Mouse (Mus musculus) brain, embryonic 14.5 days (tissue): ENCODE results near the gene Ttc17. TPM values are rescaled to one million over a fixed set of nuclear protein-coding genes. Genes with fewer than 3 reads are reported as not detected.

Experiments used
- DNase-seq: peaks from one replicate; pipeline ENCODE4 v3.0.0-alpha.2; 2011; ENCODE audit warnings: low read depth
- CTCF ChIP-seq: fragments of 200-500 bp; IDR thresholded peaks from 2 replicates; pipeline ENCODE4 v1.5.1; 2012; ENCODE audit warnings: inconsistent platforms, mild to moderate bottlenecking, moderate library complexity, borderline replicate concordance; ENCODE audit not compliant: insufficient read depth, insufficient read length; ENCODE audit errors: extremely low read depth
- POLR2A ChIP-seq: fragments of 200-500 bp; IDR thresholded peaks from 2 replicates; pipeline ENCODE4 v1.6.1; 2012; ENCODE audit warnings: mild to moderate bottlenecking, inconsistent platforms, borderline replicate concordance; ENCODE audit not compliant: poor library complexity, insufficient read depth, insufficient read length, severe bottlenecking; ENCODE audit errors: extremely low read depth
- polyA plus RNA-seq: library from polyadenylated mRNA; depleted of rRNA; stranded (reverse); fragments of >200 nt; gene quantifications from 2 replicates; pipeline ENCODE4 v1.2.3, GENCODE M21; 2012

The Ttc17 gene
- polyA plus RNA-seq, 1 experiment, result 28.5 TPM

DNA sequence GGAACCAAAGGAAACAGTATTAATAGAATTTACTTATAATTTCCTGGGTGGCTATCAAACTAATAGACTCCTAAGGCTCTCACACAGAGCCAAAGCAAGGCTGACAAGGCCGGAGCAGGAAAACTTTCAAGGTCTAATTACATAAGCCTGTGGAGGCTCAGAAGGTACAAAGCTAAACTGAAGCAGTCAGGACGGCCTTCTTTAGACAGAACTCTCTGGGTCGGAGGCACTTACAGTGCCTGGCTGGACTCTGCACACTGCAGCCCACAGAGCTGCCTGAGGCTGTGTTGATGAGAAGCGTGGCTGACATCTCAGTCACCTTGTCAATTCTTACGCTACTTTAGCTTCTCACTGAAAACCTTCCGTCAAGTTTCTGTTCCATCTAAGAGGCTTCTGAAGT lies 42.7 kb downstream of the Ttc17 start:
- DNase-seq, result no peak
- TF ChIP-seq CTCF, result no peak
- no peak for TF ChIP-seq POLR2A

DNA sequence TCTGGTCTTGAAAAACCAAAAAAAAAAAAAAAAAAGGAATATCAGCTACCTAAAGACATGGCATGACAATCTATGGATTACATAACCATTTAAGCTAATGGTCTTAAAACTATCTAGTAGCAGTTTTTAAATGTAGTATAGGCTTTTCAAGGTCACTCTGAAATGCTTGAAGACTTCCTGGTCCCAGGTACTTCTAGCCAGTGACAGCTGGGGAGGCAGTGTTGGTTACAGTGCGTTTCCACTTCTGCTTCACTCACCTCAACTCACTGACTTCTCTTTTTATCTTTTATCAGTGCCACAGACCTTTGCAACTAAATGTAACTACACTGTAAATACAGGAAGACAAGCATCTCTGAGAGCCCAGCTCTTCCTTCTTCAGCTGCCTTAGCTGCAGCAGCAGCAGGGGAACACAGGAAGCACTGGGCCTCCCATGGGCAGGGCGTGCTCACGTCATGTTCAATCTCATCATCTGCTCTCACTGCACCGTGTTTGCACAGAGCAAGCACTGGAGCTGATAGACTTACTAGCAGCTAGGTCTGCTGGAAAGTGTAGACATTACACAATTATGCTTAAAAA lies 46.0 kb downstream of the Ttc17 start:
- DNase-seq, result no peak
- TF ChIP-seq CTCF (no peak), POLR2A (no peak)

DNA sequence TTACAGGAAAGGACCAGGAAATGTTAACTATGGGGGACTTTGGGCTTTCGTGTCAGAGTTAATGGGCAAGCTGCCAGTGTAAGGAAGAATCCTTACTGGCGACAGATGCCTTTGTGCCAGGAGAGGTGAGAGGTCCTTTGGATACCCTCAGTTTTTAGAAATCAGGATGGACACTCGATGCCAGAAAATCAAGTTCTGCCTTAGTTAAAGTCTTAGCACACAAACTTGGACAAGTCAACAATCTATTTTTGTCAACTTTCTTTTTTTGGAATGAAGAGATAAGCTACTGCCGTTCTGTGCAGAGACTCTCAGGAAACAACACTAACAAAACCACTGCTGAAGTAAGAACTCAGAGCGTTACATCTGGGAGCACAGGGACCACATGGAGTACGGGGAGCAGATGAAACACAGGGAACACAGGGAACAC lies 58.3 kb downstream of the Ttc17 start:
- no peak for DNase-seq
- TF ChIP-seq CTCF (no peak), POLR2A (no peak)

DNA sequence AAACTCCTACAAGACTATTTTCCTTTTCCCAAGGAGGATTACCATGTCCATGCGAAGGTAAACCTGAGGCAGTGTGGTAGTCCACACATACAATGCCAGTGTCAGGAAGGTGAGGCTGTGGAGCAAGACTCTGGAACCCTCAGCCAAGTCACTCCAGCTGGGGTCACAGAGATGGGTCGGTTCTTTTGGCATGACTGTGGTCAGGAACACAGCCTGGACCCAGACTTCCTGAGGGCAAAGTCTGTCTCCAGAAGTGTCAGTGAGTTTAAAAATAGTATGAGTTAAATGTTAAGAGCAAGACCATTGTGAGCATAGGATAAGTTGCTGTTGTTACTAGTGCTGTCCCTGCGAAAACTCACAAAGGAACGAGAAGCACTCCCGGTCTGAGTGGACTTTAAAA lies 59.7 kb downstream of the Ttc17 start:
- no peak for DNase-seq
- TF ChIP-seq CTCF (no peak), POLR2A (no peak)

DNA sequence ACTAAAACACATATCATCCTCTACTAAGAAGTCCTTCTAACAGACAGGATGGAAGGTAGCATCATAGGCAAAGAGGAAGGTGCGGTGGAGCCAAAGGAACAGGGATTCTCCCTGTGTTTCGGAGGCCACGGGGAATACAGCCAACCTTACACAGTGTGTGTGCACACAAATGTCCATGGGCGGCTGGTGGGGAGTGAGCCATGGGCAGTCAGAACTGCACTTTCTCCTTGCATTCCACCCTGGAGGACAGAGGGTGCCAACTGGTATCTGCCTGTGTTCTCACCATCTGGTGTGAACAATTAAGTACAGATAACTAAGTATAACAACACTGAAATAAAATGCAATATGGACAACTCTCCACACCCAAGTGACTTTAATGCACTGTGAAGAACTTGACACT lies 61.9 kb downstream of the Ttc17 start:
- TF ChIP-seq POLR2A, result no peak
- no peak for TF ChIP-seq CTCF

DNA sequence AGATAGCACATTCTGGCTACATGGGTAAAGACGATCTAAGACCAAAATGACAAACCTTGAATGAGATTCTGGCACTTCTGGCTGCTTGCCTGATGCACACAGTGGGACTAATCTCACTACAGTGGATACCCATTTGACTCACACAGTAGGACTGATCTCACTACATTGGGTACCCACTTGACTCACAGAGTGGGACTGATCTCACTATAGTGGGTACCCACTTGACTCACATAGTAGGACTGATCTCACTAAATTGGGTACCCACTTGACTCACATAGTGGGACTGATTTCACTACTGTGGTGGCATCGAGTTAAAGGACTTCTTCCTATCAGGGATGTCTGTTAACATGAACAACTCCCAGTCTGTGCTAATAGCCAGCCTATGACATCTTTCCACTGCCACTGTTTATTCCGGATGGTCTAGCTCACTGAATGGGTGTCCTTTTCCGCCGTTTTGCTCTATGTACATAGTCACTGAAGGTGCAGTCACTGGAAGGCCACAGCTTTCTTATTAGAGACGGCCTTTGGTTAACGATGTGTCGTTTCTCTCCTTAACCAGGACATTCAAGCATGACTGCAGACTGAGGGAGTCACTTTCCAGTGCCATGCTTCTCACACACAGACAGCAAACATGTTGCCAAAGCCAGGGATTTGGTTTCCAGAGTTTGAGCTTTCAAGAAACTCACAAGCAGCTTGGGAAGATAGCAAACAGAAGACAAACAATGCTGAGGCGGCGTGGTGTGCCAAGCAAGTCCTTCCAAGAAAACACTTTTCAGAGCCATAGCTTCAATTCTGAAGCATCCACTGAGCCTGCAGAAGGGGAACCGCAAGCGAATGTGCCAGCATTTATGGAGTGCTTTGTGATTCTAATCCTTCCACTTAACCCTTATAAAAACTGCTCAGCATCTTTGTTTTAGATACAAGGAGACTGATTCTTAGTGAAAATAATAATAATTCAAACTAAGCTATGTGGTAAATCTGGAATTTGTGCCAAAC lies 62.9 kb downstream of the Ttc17 start:
- DNase-seq, result peak; percentile 85
- no peak for TF ChIP-seq POLR2A
- no peak for TF ChIP-seq CTCF

More for the DNA sequence above, 61.9 kb downstream of the Ttc17 start:
- peak; percentile 4 for DNase-seq

- TF ChIP-seq CTCF, result no peak
- TF ChIP-seq POLR2A, result no peak
- DNase-seq, result peak; percentile 44
Observed at GRCm38 (mm10) chr2:94340769-94341168, 65.7 kb downstream of the Ttc17 start.

DNA sequence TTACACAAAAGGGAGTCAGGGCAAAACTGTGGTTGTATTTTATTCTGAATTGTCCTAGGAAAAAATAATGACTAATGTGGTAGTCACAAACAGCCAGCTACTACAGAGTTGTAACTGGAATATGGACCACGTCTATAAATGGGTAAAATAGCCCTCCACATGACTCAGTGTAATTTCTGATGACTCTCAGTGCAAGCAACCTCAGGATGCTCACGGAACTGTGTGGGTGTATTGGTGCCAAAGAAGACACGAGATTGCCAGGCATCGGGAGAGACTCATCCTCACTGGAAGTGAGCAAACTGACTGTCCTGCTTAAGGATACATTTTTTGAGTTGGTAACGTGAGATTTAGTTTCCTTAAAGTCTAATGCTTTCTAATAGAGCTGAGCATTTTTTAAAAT lies 67.0 kb downstream of the Ttc17 start:
- TF ChIP-seq POLR2A (no peak), CTCF (no peak)
- no peak for DNase-seq

DNA sequence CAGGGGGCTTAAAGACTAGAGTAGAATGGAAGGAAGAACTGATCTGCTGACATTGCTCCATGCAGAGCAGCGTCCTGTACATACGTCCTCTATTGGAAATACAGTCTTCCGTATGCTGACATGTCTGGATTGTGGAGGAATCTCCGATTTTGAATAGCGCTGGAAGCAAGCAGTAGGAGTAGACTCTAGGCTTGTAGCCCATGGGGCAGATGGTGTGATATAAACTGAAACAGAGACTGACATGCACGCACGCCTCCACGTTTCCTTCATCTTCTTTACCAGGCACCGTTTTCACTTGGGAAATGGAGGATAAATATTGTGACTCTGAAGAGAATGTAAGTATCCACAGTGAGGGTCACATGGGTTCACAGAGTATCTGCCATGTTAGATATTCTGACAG lies 70.2 kb downstream of the Ttc17 start:
- TF ChIP-seq POLR2A (no peak), CTCF (no peak)

GRCm38 (mm10) chr2:94334742-94335046 lies 71.8 kb downstream of the Ttc17 start:
- no peak for DNase-seq

More for the DNA sequence above, 70.2 kb downstream of the Ttc17 start:
- peak; percentile 71 for DNase-seq

DNA sequence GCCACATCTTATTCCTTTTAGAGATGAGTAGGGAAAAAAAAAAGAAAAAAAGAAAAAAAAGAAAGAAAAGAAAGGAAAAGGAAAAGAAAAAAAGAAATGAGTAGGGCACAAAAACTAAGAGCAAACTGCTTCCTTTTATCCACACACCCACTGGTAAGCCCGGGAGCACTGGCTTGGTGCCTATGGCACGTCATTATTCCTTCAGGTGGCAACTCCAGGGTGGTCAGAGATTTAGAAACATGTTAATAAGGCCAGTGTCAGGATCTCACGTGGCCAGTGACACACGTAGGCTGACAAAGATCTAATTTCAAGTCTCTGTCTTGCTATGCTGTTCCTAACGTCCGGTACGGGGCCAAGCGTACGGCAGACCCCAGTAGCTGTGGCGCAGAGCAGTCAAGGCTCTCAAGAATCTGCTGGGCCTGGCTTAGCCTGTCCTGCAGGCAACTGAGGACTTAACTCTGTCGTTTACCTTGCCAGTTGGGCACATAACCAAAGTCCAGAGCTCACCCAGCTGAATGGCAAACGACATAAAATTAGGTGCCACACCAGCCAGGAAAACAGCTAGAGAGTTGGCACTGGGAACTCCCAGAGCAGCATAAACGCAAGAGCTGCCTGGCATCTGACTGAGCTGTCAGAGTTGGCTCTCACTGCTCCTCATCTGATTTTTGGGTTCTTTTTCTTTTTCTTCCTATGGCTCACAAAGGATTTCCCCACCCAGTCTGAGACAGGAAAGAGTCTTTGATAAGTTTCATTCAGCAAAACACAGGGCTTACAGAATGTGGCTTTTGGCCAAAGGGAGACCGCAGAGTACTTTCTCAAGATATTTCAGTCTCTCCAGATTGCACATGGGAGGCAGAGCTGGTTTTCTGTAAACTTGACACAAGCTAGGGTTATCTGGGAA lies 72.4 kb downstream of the Ttc17 start:
- peak; percentile 71 for DNase-seq
- TF ChIP-seq CTCF (no peak), POLR2A (no peak)

More at GRCm38 (mm10) chr2:94334742-94335046, 71.8 kb downstream of the Ttc17 start:
- TF ChIP-seq CTCF (no peak), POLR2A (no peak)

DNA sequence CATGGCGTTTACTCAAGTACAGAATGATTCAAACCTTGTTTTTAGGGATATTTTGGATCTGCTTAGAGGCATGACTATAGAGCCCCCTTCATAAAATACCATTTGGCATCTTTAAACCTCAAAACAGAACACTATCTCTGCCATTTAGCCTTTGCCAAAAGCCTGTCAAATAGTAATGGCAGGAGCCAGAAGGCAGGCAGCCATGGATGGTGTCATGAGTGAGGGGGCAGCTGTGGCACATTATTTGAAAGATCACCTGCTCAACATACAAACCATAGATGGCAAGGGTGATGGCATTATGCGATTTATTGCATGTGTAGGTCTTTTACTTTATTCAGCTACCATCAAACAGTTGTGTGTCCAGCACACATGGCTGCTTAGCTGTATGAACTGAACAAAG lies 73.4 kb downstream of the Ttc17 start:
- no peak for TF ChIP-seq POLR2A
- no peak for TF ChIP-seq CTCF
- peak; percentile 12 for DNase-seq
